Mouse (Mus musculus) heart, embryonic 16.5 days (tissue): ENCODE data around the gene Smad9. TPM values are rescaled to one million over a fixed set of nuclear protein-coding genes. Genes with fewer than 3 reads are reported as not detected.

Experiments
- ATAC-seq: fragments of 200-750 bp; cut with Nextera tagmentation; replicated peaks from 2 replicates; pipeline ENCODE4 v1.8.0; 2017; ENCODE audit warnings: moderate number of reproducible peaks; ENCODE audit not compliant: insufficient read depth, low FRiP score; ENCODE audit errors: extremely low read depth
- H3K27ac ChIP-seq: fragments of 300-500 bp; sonication (generic); 2 replicates; pipeline ENCODE4 v1.5.1; 2014; ENCODE audit warnings: mild to moderate bottlenecking, low read length, control low read depth, moderate library complexity
- H3K27me3 ChIP-seq: fragments of 300-500 bp; sonication (generic); 2 replicates; pipeline ENCODE4 v1.6.1; 2014; ENCODE audit warnings: low read length, mixed read lengths; ENCODE audit not compliant: control insufficient read depth, insufficient read depth
- H3K36me3 ChIP-seq: fragments of 300-500 bp; sonication (generic); 2 replicates; pipeline ENCODE4 v1.6.1; 2014; ENCODE audit not compliant: control insufficient read depth, insufficient read depth
- H3K4me1 ChIP-seq: fragments of 300-500 bp; sonication (generic); 2 replicates; pipeline ENCODE4 v1.6.1; 2014; ENCODE audit warnings: low read length, mixed read lengths; ENCODE audit not compliant: control insufficient read depth, insufficient read depth
- H3K4me2 ChIP-seq: fragments of 300-500 bp; sonication (generic); 2 replicates; pipeline ENCODE4 v1.6.1; 2014; ENCODE audit warnings: low read depth, mild to moderate bottlenecking, control low read depth, low read length
- H3K4me3 ChIP-seq: fragments of 300-500 bp; sonication (generic); 2 replicates; pipeline ENCODE4 v1.5.1; 2014; ENCODE audit warnings: mild to moderate bottlenecking, control low read depth, low read length
- H3K9ac ChIP-seq: fragments of 300-500 bp; sonication (generic); 2 replicates; pipeline ENCODE4 v1.6.1; 2014; ENCODE audit warnings: low read length, control low read depth
- H3K9me3 ChIP-seq: fragments of 300-500 bp; sonication (generic); replicated peaks from 2 replicates; pipeline ENCODE4 v1.6.1; 2016; ENCODE audit warnings: low read length; ENCODE audit not compliant: control insufficient read depth
- WGBS: fragments of 180-500 bp; shearing (Covaris S2); extraction: QIAGEN DNeasy Blood & Tissue Kit; methylation state at CpG from one replicate; pipeline ENCODE4 v1.1.7; 2014; 5-methylcytosine and 5-hydroxymethylcytosine counted together
- polyA plus RNA-seq: library from polyadenylated mRNA; unstranded; fragments of >200 nt; fragmentation: Nextera tagmentation; extraction: Ambion mirVana; gene quantifications from 2 replicates; pipeline ENCODE4 v1.2.1, GENCODE M21; 2015

The Smad9 gene
- polyA plus RNA-seq, 1 experiment from 2014 or later: 0.75 TPM

DNA sequence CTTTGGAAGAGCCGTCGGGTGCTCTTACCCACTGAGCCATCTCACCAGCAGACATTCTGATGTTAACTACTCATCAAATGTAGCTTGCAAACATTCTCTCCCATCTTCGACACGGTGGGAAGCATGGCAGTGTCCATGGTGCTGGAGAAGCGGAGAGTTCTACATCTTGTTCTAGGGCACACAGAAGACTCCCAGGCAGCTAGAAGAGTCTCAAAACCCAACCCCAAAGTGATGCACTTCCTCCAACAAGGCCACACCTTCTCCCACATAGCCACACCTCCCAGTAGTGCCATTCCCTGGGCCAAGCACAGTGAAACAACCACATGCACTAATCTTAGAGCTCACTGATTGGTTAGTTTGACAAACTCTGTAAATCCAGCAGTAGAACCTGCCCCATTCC is 53.7 kb downstream of the Smad9 start:
- no peak overlapping the region for H3K4me3 ChIP-seq
- H3K9ac ChIP-seq: no peak overlapping the region
- 0 out of 2 replicates have a peak, but pooled peaks cover 5% of the 10 kb centered on the region for H3K27me3 ChIP-seq
- no peak for ATAC-seq
- H3K36me3 ChIP-seq: peaks cover 13% of the 10 kb centered on the region
- H3K4me1 ChIP-seq: peaks cover 12% of the 10 kb centered on the region
- no peak overlapping the region for H3K4me2 ChIP-seq
- no peak overlapping the region for H3K27ac ChIP-seq
- no peaks in the 10 kb centered on the region for H3K9me3 ChIP-seq
- WGBS: 39% methylated on average over 5 of the region's 5 CpGs

DNA sequence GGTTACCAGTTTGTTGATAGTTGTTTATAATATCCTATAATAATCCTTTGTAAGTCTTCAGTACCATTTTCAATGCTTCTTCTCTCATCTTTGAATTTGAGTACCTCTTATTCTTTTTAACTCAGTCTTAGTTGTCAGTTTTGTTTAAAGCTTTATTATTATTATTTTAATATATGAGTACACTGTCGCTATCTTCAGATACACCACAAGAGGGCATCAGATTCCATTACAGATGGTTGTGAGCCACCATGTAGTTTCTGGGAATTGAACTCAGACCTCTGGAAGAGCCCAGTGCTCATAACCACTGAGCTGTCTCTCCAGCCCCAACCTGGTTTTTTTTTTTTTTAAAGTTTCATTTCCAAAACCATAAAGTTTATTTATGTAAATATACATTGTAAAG is 56.2 kb downstream of the Smad9 start:
- WGBS: 41% methylated on average over 1 of the region's 1 CpGs
- no peak for ATAC-seq
- Histone ChIP-seq H3K27ac (no peak overlapping the region), H3K9me3 (no peaks in the 10 kb centered on the region), H3K4me1 (peaks cover 1% of the 10 kb centered on the region), H3K4me2 (no peak overlapping the region), H3K9ac (no peak overlapping the region), H3K27me3 (0 out of 2 replicates have a peak, but pooled peaks cover 5% of the 10 kb centered on the region), H3K36me3 (no peaks in the 10 kb centered on the region), H3K4me3 (no peak overlapping the region)

DNA sequence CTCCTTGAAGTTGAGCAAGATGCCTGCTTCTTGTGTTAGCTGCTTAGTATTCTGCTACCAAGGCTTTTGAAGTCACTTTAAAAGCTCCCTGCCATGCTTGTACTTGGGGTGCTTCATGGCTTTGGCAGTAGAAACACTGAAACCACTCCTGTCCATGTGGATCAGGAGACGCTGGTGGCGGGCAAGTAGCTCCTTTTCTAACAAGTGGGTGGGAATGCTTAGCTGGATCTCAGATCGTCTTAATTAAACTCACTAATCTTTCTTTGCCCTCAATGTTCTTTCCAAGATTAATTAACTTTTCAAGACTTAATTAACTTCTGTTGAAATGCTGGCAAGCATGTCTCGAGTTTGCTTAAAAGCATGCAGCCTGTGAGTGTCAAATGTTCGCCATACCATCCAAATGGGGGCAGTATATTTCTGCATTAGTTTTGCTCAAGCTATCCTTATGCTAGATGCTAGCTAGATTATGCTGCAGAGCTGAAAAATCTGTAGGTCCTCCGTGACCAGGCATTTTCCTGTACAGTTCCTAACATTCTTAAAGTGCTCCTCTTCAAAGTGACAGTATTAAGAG is 58.1 kb downstream of the Smad9 start:
- Histone ChIP-seq H3K9ac (no peak overlapping the region), H3K4me1 (no peaks in the 10 kb centered on the region), H3K9me3 (no peaks in the 10 kb centered on the region), H3K27me3 (0 out of 2 replicates have a peak, but pooled peaks cover 5% of the 10 kb centered on the region), H3K36me3 (no peaks in the 10 kb centered on the region), H3K27ac (no peak overlapping the region), H3K4me3 (no peak overlapping the region), H3K4me2 (no peak overlapping the region)
- ATAC-seq: no peak
- 65% methylated on average over 6 of the region's 6 CpGs for WGBS

GRCm38 (mm10) chr3:54814622-54815021 is 59.2 kb downstream of the Smad9 start:
- Histone ChIP-seq H3K27me3 (0 out of 2 replicates have a peak, but pooled peaks cover 2% of the 10 kb centered on the region), H3K36me3 (no peaks in the 10 kb centered on the region), H3K27ac (no peak overlapping the region), H3K4me2 (no peak overlapping the region), H3K9me3 (no peaks in the 10 kb centered on the region), H3K4me1 (no peaks in the 10 kb centered on the region), H3K4me3 (no peak overlapping the region), H3K9ac (no peak overlapping the region)
- ATAC-seq: no peak
- WGBS: 67% methylated on average over 6 of the region's 6 CpGs

DNA sequence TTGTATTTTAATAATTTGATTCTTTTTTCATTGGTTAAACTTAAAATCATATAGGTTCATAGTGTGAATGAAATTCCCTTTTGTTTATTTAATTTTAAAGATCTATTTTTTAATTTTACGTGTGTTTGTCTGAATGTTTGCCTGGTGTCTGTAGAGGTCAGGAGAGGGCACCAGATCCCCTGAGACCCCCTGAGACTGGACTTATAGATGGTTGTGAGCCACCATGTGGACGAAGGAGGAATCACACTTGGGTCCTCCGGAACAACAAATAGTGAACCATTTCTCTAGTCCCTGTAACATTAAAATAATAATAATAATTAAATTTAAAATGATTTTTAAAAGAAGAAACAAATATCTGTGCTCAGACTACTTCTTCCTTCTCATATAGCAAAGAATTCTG is 59.9 kb downstream of the Smad9 start:
- 12% methylated on average over 3 of the region's 3 CpGs for WGBS
- ATAC-seq: no peak

DNA sequence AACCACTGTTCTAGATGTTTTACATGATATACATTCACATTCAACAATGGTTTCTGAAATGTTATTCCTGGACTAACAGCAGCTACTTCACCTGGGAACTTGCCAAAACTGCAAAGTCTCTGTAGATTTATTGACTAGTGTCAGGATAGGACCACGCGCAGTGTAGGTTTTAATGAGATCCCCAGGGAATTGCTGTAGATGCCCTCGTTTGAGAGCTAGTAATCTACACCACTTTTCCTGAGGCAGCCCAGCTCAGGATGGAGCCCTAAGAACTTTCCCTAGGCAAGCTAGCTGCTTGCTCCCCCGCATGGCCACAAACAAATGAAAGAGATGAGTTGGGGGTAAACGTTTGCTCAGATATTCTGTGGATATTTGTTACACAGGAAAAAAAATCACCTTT is 67.1 kb downstream of the Smad9 start:
- WGBS: 66% methylated on average over 5 of the region's 5 CpGs
- no peak overlapping the region for H3K4me2 ChIP-seq
- no peaks in the 10 kb centered on the region for H3K9me3 ChIP-seq
- H3K27me3 ChIP-seq: no peaks in the 10 kb centered on the region
- no peak for ATAC-seq
- no peak overlapping the region for H3K4me3 ChIP-seq
- no peaks in the 10 kb centered on the region for H3K36me3 ChIP-seq
- H3K27ac ChIP-seq: no peak overlapping the region
- no peaks in the 10 kb centered on the region for H3K4me1 ChIP-seq
- no peak overlapping the region for H3K9ac ChIP-seq

More for the DNA sequence above, 59.9 kb downstream of the Smad9 start:
- no peak overlapping the region for H3K4me3 ChIP-seq
- H3K36me3 ChIP-seq: no peaks in the 10 kb centered on the region
- H3K27ac ChIP-seq: no peak overlapping the region
- no peak overlapping the region for H3K9ac ChIP-seq
- no peaks in the 10 kb centered on the region for H3K4me1 ChIP-seq
- H3K9me3 ChIP-seq: no peaks in the 10 kb centered on the region
- no peak overlapping the region for H3K4me2 ChIP-seq
- 0 out of 2 replicates have a peak, but pooled peaks cover 2% of the 10 kb centered on the region for H3K27me3 ChIP-seq

- Histone ChIP-seq H3K27ac (no peak overlapping the region), H3K9ac (no peak overlapping the region), H3K27me3 (no peaks in the 10 kb centered on the region), H3K4me2 (no peak overlapping the region), H3K4me1 (no peaks in the 10 kb centered on the region), H3K9me3 (no peaks in the 10 kb centered on the region), H3K36me3 (no peaks in the 10 kb centered on the region), H3K4me3 (no peak overlapping the region)
- WGBS: 80% methylated on average over 3 of the region's 3 CpGs
- ATAC-seq: no peak
These were observed 77.1 kb downstream of the Smad9 start for GRCm38 (mm10) chr3:54832491-54832890.

DNA sequence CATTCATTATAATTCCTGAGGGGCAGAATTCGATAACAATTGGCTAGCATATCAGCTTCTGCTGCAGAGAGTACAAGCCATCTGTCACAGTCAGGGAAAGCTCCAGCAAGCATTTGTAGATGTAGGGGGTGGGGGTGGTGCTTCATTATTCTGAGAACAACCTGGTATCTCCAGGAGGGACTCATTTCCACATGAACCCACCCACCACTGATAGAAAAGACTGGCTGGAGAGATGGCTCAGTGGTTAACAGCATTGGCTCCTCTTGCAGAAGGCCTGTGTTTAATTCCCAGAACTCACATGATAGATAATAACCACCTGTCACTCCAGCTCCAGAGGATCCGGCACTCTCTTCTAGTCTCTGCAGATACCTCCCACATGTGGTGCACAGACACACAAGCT is 80.0 kb downstream of the Smad9 start:
- no peak overlapping the region for H3K9ac ChIP-seq
- H3K4me2 ChIP-seq: no peak overlapping the region
- 58% methylated on average over 2 of the region's 2 CpGs for WGBS
- H3K4me3 ChIP-seq: no peak overlapping the region
- H3K27ac ChIP-seq: no peak overlapping the region
- no peaks in the 10 kb centered on the region for H3K4me1 ChIP-seq
- H3K36me3 ChIP-seq: no peaks in the 10 kb centered on the region
- ATAC-seq: no peak
- no peaks in the 10 kb centered on the region for H3K9me3 ChIP-seq
- H3K27me3 ChIP-seq: no peaks in the 10 kb centered on the region
